Mouse (Mus musculus) splenic B cell, adult 2 months (primary cell): ENCODE data around the gene Slc35e2.

Source experiments
- DNase-seq: peaks from one replicate; pipeline ENCODE4 v3.0.0-alpha.2; 2011; ENCODE audit warnings: low read depth, low spot score
- H3K27me3 ChIP-seq: 2 replicates; pipeline ENCODE4 v1.6.1; 2012; ENCODE audit warnings: mild to moderate bottlenecking, low read length, moderate library complexity, mixed read lengths; ENCODE audit not compliant: control insufficient read depth, poor library complexity, insufficient read depth, severe bottlenecking
- H3K36me3 ChIP-seq: 2 replicates; pipeline ENCODE4 v1.6.1; 2012; ENCODE audit warnings: mild to moderate bottlenecking, low read length, moderate library complexity, mixed read lengths; ENCODE audit not compliant: control insufficient read depth, poor library complexity, insufficient read depth, severe bottlenecking

The Slc35e2 gene

GRCm38 (mm10) chr4:155595777-155596176 is 5.4 kb upstream of the Slc35e2 start:
- H3K27me3 ChIP-seq = no peaks in the 10 kb centered on the region

GRCm38 (mm10) chr4:155596606-155597005 is 4.6 kb upstream of the Slc35e2 start:
- Histone ChIP-seq H3K36me3 (no peaks in the 10 kb centered on the region), H3K27me3 (no peaks in the 10 kb centered on the region)
- DNase-seq = no peak

More at GRCm38 (mm10) chr4:155595777-155596176, 5.4 kb upstream of the Slc35e2 start:
- H3K36me3 ChIP-seq = no peaks in the 10 kb centered on the region
- DNase-seq = no peak

GRCm38 (mm10) chr4:155598536-155598935 is 2.7 kb upstream of the Slc35e2 start:
- DNase-seq = no peak
- no peaks in the 10 kb centered on the region for H3K36me3 ChIP-seq
- H3K27me3 ChIP-seq = no peaks in the 10 kb centered on the region

GRCm38 (mm10) chr4:155599901-155600825 is 1.1 kb upstream of the Slc35e2 start:
- Histone ChIP-seq H3K36me3 (no peaks in the 10 kb centered on the region), H3K27me3 (no peaks in the 10 kb centered on the region)
- no peak for DNase-seq

GRCm38 (mm10) chr4:155601997-155602456 is 811 bp downstream of the Slc35e2 start:
- H3K36me3 ChIP-seq = no peaks in the 10 kb centered on the region; the same call in 1 of the 2 replicates
- no peak for DNase-seq
- no peaks in the 10 kb centered on the region for H3K27me3 ChIP-seq

GRCm38 (mm10) chr4:155602753-155603152 is 1.5 kb downstream of the Slc35e2 start:
- no peaks in the 10 kb centered on the region for H3K27me3 ChIP-seq
- no peak for DNase-seq
- H3K36me3 ChIP-seq = no peaks in the 10 kb centered on the region; the same call in 1 of the 2 replicates

GRCm38 (mm10) chr4:155603801-155604200 is 2.6 kb downstream of the Slc35e2 start:
- H3K36me3 ChIP-seq = no peaks in the 10 kb centered on the region; the same call in 1 of the 2 replicates
- H3K27me3 ChIP-seq = no peaks in the 10 kb centered on the region
- DNase-seq = no peak

GRCm38 (mm10) chr4:155605132-155605531 is 3.9 kb downstream of the Slc35e2 start:
- Histone ChIP-seq H3K36me3 (no peaks in the 10 kb centered on the region; the same call in 1 of the 2 replicates), H3K27me3 (no peaks in the 10 kb centered on the region)
- no peak for DNase-seq

- no peaks in the 10 kb centered on the region for H3K27me3 ChIP-seq
- DNase-seq = no peak
- H3K36me3 ChIP-seq = peaks cover 2% of the 10 kb centered on the region; the same call in 1 of the 2 replicates
Measured at GRCm38 (mm10) chr4:155606825-155607224, 5.6 kb downstream of the Slc35e2 start.

GRCm38 (mm10) chr4:155611860-155612259 is 10.6 kb downstream of the Slc35e2 start:
- no peaks in the 10 kb centered on the region for H3K27me3 ChIP-seq
- H3K36me3 ChIP-seq = peaks cover 10% of the 10 kb centered on the region; the same call in 1 of the 2 replicates
- DNase-seq = no peak

- DNase-seq = no peak
- Histone ChIP-seq H3K36me3 (peaks cover 10% of the 10 kb centered on the region), H3K27me3 (no peaks in the 10 kb centered on the region)
Measured at GRCm38 (mm10) chr4:155613264-155613663, 12.0 kb downstream of the Slc35e2 start.

GRCm38 (mm10) chr4:155618321-155618720 is 17.1 kb downstream of the Slc35e2 start:
- no peak for DNase-seq
- H3K36me3 ChIP-seq = peaks cover 19% of the 10 kb centered on the region
- H3K27me3 ChIP-seq = no peaks in the 10 kb centered on the region

- Histone ChIP-seq H3K36me3 (peaks cover 8% of the 10 kb centered on the region; the same call in 1 of the 2 replicates), H3K27me3 (no peaks in the 10 kb centered on the region)
- DNase-seq = peak; percentile 99
Measured at GRCm38 (mm10) chr4:155624338-155625291, 23.4 kb downstream of the Slc35e2 start, which contains the start of gene Cdk11b. Gene Cdk11b (plus strand): TSS chr4:155624854.

GRCm38 (mm10) chr4:155630267-155630666 is 29.1 kb downstream of the Slc35e2 start:
- Histone ChIP-seq H3K27me3 (no peaks in the 10 kb centered on the region), H3K36me3 (peaks cover 18% of the 10 kb centered on the region)
- DNase-seq = no peak
